Mouse (Mus musculus) neural tube, embryonic 12.5 days (tissue): ENCODE measurements around the gene Tead3. TPM values are rescaled to one million over a fixed set of nuclear protein-coding genes. Genes with fewer than 3 reads are reported as not detected.
A peak's percentile ranks its signal among the peaks of the same experiment; 100 is the strongest.
"Not testable (repeated sequence)": the region's sequence is repeated elsewhere in the genome, so short reads cannot be mapped to it uniquely, and the experiment has no call there.

ENCODE experiments used
- ATAC-seq: fragments of 200-750 bp; cut with Nextera tagmentation; 2 replicates; pipeline ENCODE4 v1.8.0; 2017; ENCODE audit warnings: low read depth, mild to moderate bottlenecking, moderate TSS enrichment, moderate library complexity; ENCODE audit not compliant: low FRiP score
- H3K27ac ChIP-seq: fragments of 300-500 bp; sonication (generic); 2 replicates; pipeline ENCODE4 v1.5.1; 2016
- H3K27me3 ChIP-seq: fragments of 300-500 bp; sonication (generic); replicated peaks from 2 replicates; pipeline ENCODE4 v1.6.1; 2016; ENCODE audit warnings: mild to moderate bottlenecking
- H3K36me3 ChIP-seq: fragments of 300-500 bp; sonication (generic); 2 replicates; pipeline ENCODE4 v1.6.1; 2016; ENCODE audit warnings: mild to moderate bottlenecking
- H3K4me1 ChIP-seq: fragments of 300-500 bp; sonication (generic); 2 replicates; pipeline ENCODE4 v1.6.1; 2016
- H3K4me2 ChIP-seq: fragments of 300-500 bp; sonication (generic); replicated peaks from 2 replicates; pipeline ENCODE4 v1.6.1; 2016; ENCODE audit warnings: mild to moderate bottlenecking
- H3K4me3 ChIP-seq: fragments of 300-500 bp; sonication (generic); 2 replicates; pipeline ENCODE4 v1.5.1; 2016
- H3K9ac ChIP-seq: fragments of 300-500 bp; sonication (generic); 2 replicates; pipeline ENCODE4 v1.6.1; 2016; ENCODE audit warnings: mild to moderate bottlenecking
- H3K9me3 ChIP-seq: fragments of 300-500 bp; sonication (generic); 2 replicates; pipeline ENCODE4 v1.6.1; 2016; ENCODE audit warnings: mild to moderate bottlenecking
- WGBS: fragments of 180-500 bp; shearing (Covaris S2); methylation state at CpG from one replicate; pipeline ENCODE4 v1.1.7; 2016; 5-methylcytosine and 5-hydroxymethylcytosine counted together
- polyA plus RNA-seq: library from polyadenylated mRNA; unstranded; fragments of >200 nt; fragmentation: Nextera tagmentation; extraction: Ambion mirVana; gene quantifications from 2 replicates; pipeline ENCODE4 v1.2.1, GENCODE M21; 2016

The Tead3 gene
- polyA plus RNA-seq, 1 experiment from 2014 or later, result 3.5 TPM

DNA sequence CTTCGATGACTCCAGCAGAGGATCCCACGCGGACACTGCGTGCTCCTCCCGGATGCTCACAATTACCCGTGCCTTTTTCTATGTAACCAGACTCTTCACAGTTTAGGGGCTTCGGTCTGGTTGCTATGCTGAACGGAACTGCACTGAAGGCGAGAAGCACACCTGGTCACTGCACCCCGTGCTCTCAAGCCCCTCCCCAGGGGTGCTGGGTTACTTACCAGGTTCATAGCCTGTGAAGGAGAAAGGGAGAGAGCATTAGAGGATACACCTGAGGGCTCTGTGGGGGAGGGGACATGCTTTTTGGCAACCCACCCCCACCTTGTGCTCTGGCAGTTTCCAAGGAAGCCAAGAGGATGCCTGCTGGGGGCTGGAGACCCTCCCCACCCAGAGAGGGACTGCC is 15.3 kb downstream of the Tead3 start:
- Histone ChIP-seq H3K4me1 (peaks cover 9% of the 10 kb centered on the region), H3K9me3 (no peaks in the 10 kb centered on the region), H3K9ac (no peak overlapping the region), H3K27ac (no peak overlapping the region), H3K27me3 (no peaks in the 10 kb centered on the region), H3K4me3 (no peak overlapping the region), H3K4me2 (no peak overlapping the region), H3K36me3 (peaks cover 26% of the 10 kb centered on the region)
- WGBS, result 72% methylated on average over 10 of the region's 10 CpGs
- no peak for ATAC-seq

DNA sequence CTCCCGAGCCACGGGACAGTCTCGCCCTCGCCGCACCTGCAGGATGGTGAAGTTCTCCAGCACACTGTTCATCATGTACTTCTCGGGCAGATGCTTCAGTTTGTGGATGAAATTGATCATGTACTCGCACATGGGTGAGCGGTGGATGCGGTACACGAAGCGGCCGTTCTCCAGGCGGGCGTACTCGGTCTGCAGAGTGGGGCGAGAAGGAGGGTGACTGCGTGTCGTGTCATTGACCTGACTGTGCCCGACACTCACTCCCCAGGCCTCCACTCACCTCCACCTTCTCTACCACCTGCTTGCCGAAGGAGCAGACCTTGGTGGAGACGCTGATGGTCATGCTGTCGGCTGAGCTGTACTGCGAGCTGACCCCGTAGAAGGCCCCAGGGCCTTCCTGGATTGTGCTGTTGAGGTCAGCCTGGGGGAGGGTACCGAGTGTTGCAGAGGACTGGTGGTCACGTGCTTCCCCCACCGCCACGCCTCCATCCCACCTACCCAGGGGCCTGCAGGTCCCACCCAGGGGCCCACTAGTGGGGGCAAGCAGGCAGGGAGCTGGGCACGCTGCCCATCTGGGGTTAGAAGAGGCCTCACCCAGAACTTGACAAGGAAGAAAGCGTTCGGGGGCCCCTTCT is 17.6 kb downstream of the Tead3 start:
- H3K27ac ChIP-seq, result no peak overlapping the region
- peaks cover 22% of the 10 kb centered on the region for H3K4me1 ChIP-seq
- ATAC-seq, result no peak
- H3K9me3 ChIP-seq, result no peaks in the 10 kb centered on the region
- H3K36me3 ChIP-seq, result peaks cover 34% of the 10 kb centered on the region
- H3K9ac ChIP-seq, result no peak overlapping the region
- no peak overlapping the region for H3K4me3 ChIP-seq
- no peaks in the 10 kb centered on the region for H3K27me3 ChIP-seq
- H3K4me2 ChIP-seq, result peak overlapping the region; percentile 5; the same call in 1 of the 2 replicates
- WGBS, result 54% methylated on average over 31 of the region's 31 CpGs

DNA sequence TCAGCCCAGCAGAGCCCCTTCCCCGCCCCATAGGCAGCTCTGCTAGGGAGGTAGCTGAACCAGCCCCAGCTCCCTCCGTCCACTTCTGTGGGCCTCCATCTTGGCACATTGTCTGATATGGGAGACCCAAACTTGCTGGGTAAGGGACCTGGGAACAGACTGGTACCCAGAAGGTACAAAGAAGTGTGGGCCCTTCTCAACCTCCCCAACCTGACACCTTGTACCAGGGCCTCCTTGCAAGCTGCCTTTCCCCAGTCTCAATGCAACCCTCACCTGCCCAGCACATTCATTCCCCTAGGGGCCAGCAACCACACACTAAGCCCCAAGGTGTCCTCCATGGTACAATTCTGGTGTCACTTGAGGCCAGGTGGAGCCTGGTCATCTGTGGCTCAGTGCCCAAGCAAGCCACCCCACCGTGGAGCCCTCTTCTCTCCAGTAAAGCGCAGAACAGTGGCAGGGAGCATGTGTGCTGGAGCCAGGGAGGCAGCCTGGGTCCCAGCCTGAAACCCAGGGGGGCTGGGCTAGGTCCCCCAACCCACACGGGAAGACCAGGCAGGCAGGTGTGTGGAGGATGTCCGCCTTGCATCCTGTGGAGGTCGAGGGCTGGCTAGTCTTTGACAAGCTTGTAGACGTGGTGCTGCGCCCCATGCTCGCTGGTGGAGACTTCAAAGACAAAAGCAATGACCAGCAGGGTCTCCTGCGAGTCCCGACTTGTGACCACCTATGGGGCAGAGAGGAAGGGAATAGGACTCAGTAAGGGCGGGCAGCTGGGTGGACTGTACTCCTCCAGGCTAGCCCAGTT is 18.3 kb downstream of the Tead3 start:
- Histone ChIP-seq H3K4me3 (no peak overlapping the region), H3K4me2 (no peak overlapping the region), H3K9me3 (no peaks in the 10 kb centered on the region), H3K9ac (no peak overlapping the region), H3K4me1 (peaks cover 29% of the 10 kb centered on the region), H3K36me3 (peaks cover 34% of the 10 kb centered on the region), H3K27me3 (no peaks in the 10 kb centered on the region), H3K27ac (no peak overlapping the region)
- WGBS, result 40% methylated on average over 13 of the region's 13 CpGs
- no peak for ATAC-seq

DNA sequence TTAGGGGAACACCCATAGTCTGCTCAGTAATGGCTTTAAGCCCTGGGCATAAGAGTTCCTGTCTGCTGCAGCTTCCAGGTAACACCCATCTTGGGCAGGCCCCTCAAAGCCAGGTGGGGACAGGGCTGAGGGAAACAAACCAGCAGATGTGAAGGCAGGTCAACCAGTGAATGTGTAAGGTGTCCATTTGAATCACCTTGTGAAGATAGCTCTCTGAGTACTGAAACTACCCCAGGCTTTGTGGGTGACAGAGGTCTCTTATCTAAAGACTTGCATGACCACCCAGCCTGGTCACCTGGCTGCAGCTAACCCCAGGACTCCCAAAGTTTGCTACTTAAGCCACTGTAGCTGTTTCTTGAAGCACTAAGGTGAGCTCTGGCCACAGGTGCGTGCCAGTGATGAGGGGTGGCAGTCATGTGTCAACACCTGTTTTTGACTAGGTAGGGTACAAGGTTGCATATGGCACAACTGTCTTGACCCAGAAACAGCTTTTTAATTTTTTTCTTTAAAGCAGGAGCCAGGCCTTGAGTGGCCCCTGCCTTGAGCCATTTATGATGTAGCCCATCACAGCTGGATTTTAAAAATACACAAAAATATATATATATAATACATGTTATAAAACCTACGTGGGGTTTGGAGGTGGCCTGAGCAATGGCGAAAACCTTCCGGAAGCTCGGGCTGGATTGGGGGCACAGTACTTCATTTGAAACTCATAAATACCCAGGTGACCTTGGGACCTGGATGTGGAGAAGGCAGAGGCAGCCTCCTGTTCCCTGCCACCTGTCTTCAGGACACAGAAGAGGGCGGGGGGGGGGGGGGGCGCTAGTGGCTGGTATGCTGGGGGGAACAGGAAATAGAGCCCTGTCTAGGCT is 19.1 kb downstream of the Tead3 start:
- Histone ChIP-seq H3K4me3 (no peak overlapping the region), H3K27me3 (no peaks in the 10 kb centered on the region), H3K9ac (no peak overlapping the region), H3K36me3 (peaks cover 34% of the 10 kb centered on the region), H3K4me2 (no peak overlapping the region), H3K4me1 (peaks cover 29% of the 10 kb centered on the region), H3K27ac (no peak overlapping the region), H3K9me3 (no peaks in the 10 kb centered on the region)
- ATAC-seq, result no peak
- 35% methylated on average over 5 of the region's 7 CpGs for WGBS

DNA sequence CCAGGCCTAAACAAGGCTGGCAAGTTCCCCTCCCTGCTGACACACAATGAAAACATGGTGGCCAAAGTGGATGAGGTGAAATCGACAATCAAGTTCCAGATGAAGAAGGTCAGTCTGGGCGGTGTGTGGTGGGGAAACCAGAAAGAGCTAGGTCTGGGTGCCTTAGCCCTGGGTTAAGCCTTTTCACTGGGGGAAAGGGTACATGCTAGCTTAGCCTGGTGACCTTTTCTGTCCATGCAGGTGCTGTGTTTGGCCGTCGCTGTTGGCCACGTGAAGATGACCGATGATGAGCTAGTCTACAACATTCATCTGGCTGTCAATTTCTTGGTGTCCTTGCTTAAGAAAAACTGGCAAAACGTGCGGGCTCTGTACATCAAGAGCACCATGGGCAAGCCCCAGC is 20.0 kb downstream of the Tead3 start:
- H3K27ac ChIP-seq, H3K9ac ChIP-seq, ATAC-seq, H3K9me3 ChIP-seq, H3K4me2 ChIP-seq, H3K4me3 ChIP-seq, H3K27me3 ChIP-seq: not testable (repeated sequence)
- Histone ChIP-seq H3K36me3 (peaks cover 35% of the 10 kb centered on the region), H3K4me1 (peaks cover 29% of the 10 kb centered on the region)
- 67% methylated on average over 8 of the region's 8 CpGs for WGBS

DNA sequence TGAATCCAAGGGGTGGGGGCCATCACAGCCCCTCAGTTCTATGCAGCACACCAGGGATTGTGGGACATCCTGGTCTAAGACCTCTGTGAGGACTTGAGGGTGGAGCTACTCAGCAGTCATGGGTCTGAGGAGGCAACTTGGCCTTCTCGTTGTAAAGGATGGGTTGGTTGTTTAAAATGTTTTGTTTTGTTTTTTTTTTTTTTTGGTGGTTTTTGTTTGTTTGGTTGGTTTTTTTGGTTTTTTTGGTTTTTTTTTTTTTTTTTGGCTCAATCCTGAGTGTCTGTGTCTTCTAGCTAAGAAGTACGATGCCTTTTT is 20.4 kb downstream of the Tead3 start:
- H3K4me1 ChIP-seq, result peaks cover 29% of the 10 kb centered on the region
- H3K4me2 ChIP-seq, result peak overlapping the region; percentile 96
- H3K9me3 ChIP-seq, result no peaks in the 10 kb centered on the region
- 0 out of 2 replicates have a peak overlapping the region, but pooled peaks have one; percentile 94 for H3K4me3 ChIP-seq
- ATAC-seq, result no peak
- H3K9ac ChIP-seq, result peak overlapping the region; percentile 98; the same call in 1 of the 2 replicates
- peaks cover 37% of the 10 kb centered on the region for H3K36me3 ChIP-seq
- WGBS, result 60% methylated on average over 2 of the region's 2 CpGs
- no peak overlapping the region for H3K27ac ChIP-seq
- no peaks in the 10 kb centered on the region for H3K27me3 ChIP-seq

DNA sequence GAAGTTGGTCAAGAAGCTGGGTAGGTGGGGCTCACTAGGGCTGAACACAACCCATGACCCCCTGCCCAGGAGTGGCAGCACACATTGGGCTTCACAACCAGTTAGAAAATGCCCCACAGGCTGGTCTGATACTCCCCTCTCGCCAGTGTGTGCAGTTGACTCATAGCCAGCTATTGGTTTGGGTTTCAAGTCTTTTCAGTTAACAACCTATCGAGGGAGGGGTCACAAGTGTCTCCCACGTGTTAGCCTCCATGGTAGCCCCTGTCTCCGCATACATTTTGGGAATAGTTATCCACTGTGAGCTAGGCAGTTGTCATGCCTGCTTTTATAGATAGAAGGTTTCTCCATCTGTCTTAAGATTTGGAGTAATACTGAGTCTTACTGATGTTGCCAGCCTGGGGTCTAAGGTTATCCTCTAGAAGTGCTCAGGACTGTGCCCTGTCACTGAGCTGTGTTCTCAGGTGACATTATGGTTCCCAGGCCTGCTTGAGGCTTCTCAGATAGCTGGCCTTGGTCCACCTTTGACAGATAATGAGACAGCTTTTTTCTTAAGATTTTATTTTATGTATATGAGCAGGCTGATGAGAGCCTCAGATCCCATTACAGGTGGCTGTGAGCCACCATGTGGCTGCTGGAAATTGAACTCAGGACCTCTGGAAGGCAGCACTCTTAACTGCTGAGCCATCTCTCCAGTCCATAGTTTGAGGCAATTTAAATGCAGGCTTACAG is 20.9 kb downstream of the Tead3 start:
- Histone ChIP-seq H3K9ac (peak overlapping the region; percentile 98), H3K36me3 (peaks cover 36% of the 10 kb centered on the region), H3K4me3 (peak overlapping the region; percentile 94), H3K9me3 (no peaks in the 10 kb centered on the region), H3K27me3 (no peaks in the 10 kb centered on the region), H3K4me2 (peak overlapping the region; percentile 96), H3K4me1 (peaks cover 29% of the 10 kb centered on the region), H3K27ac (no peak overlapping the region)
- 5% methylated on average over 4 of the region's 4 CpGs for WGBS
- no peak for ATAC-seq

DNA sequence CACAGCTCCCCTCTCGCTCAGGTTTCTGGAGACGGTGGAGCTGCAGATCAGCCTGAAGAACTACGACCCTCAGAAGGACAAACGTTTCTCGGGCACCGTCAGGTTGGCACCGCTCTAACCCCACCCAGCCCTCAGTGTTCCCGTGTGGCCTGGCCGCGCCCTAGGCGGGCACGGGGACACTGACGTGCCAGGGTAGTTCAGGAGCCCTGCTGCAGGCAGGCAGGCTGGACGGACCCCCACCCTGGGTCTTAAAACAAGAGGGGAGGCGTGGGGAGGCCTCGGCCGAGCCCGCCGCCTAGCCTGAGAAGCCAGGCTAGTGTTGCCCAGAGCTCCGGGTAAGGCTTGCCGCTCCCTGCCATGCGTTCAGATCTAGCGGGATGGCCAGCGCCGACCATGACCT is 21.7 kb downstream of the Tead3 start:
- peak; percentile 30 for ATAC-seq
- under 1% methylated on average over 25 of the region's 25 CpGs for WGBS
- peaks cover 40% of the 10 kb centered on the region for H3K36me3 ChIP-seq
- H3K4me3 ChIP-seq, result peak overlapping the region; percentile 94
- H3K9me3 ChIP-seq, result no peaks in the 10 kb centered on the region
- H3K27me3 ChIP-seq, result no peaks in the 10 kb centered on the region
- peaks cover 29% of the 10 kb centered on the region for H3K4me1 ChIP-seq
- H3K9ac ChIP-seq, result peak overlapping the region; percentile 98
- H3K4me2 ChIP-seq, result peak overlapping the region; percentile 96
- peak overlapping the region; percentile 86 for H3K27ac ChIP-seq

DNA sequence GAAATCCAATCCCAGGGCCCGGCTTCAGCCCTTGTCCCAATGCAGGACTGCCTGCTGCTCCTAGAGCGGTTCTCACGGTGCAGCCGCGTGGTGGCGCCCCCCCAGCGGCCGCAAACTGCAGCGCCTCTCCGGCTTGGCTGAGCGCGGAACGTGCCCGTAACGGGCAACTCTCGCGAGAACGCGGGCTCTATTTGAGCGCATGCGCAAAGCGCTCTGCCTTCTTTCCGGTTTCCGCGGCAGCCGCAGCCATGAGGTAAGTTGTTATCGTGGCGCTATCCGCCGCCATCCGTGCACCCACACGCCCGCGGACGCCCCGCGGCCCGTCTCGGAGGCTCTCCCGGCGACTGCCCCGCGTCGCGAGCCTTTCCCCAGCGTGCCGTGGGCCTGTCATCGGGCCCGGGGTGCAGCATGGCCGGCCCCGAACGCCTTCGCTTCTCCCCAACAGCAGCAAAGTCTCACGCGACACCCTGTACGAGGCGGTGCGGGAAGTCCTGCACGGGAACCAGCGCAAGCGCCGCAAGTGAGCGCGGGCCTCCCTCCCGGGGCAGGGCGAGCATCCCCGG is 22.2 kb downstream of the Tead3 start, which contains the start of gene Rpl10a:
Gene Rpl10a (plus strand): TSS at position 106 of the 563 bp plus-strand sequence.
- H3K27ac ChIP-seq, result peak within 1 kb of the TSS; percentile 86
- peak within 1 kb of the TSS; percentile 94 for H3K4me3 ChIP-seq
- peaks cover 40% of the 10 kb centered on the region for H3K36me3 ChIP-seq
- H3K9me3 ChIP-seq, result no peaks in the 10 kb centered on the region
- under 1% methylated on average over 67 of the region's 67 CpGs for WGBS
- H3K27me3 ChIP-seq, result no peaks in the 10 kb centered on the region
- H3K4me2 ChIP-seq, result peak within 1 kb of the TSS; percentile 96
- H3K4me1 ChIP-seq, result peaks cover 27% of the 10 kb centered on the region
- peak within 1 kb of the TSS; percentile 98 for H3K9ac ChIP-seq
- peak; percentile 89 for ATAC-seq

DNA sequence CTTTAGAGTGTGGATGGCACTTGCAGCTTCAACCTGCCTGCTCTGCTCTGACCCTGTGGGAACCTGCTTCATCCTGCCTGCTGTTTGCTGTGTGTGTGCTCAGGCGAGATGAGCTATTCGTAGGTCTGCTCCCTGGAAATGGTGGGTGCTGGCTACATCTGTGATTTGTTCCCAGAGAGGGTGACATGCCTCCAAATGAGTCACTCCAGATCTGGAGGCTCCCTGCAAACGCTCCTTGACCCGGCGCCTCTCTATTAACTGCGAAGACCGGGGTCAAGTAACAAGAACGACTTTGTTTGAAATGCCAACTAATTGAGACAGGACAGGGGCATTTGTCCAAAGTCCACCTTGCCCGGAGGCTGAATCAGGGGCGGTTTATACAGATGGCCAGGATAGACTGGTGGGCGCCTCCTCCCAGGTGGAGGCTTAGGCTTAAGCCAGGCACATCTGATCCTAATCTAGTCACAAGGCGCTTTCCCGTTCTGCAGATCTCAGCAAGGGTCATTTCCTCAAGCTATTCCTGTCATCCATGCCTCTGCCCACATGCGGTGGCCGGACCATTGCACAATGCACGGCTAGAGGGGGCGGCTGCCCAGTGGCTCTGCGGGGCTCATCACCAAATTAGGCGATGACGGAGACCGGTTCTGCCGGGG is 22.8 kb downstream of the Tead3 start:
- H3K4me2 ChIP-seq, result peak overlapping the region; percentile 96
- no peaks in the 10 kb centered on the region for H3K27me3 ChIP-seq
- peak; percentile 35 for ATAC-seq
- H3K9ac ChIP-seq, result peak overlapping the region; percentile 52
- H3K27ac ChIP-seq, result peak overlapping the region; percentile 86
- peaks cover 20% of the 10 kb centered on the region for H3K4me1 ChIP-seq
- peak overlapping the region; percentile 94 for H3K4me3 ChIP-seq
- H3K9me3 ChIP-seq, result no peaks in the 10 kb centered on the region
- peaks cover 36% of the 10 kb centered on the region for H3K36me3 ChIP-seq
- WGBS, result 9% methylated on average over 22 of the region's 22 CpGs

DNA sequence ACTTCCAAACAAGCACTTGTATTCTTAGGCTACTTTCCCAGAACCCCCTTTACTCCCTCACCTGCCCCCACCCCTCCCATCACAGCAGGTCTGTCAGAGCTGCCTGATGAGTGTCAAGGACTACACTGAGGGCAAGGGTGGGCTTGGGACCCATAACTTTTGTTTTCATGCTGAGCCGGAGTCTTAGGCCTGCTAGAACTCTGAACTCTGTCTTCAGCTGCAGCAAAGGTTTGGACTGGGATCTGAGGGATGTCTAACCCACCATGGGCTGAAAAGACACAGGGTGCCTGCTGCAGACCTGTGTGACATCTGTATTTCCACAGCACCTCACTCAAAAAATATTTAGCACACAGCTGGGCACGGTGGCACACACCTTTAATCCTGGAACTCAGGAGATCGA is 23.7 kb downstream of the Tead3 start:
- no peak for ATAC-seq
- Histone ChIP-seq H3K4me3 (no peak overlapping the region), H3K27me3 (no peaks in the 10 kb centered on the region), H3K27ac (no peak overlapping the region), H3K36me3 (peaks cover 30% of the 10 kb centered on the region), H3K9me3 (no peaks in the 10 kb centered on the region), H3K4me1 (peaks cover 20% of the 10 kb centered on the region), H3K4me2 (no peak overlapping the region), H3K9ac (no peak overlapping the region)
- WGBS, result 86% methylated on average over 3 of the region's 3 CpGs
